Mouse (Mus musculus) frontal cortex, postnatal 14 days (tissue): ENCODE measurements around the gene Gm5890.
"Not testable (repeated sequence)": the region's sequence is repeated elsewhere in the genome, so short reads cannot be mapped to it uniquely, and the experiment has no call there.

ENCODE experiments used
- DNase-seq, 2 experiments: peaks; one replicate each; pipeline ENCODE4 v3.0.0; 2022; ENCODE audit warnings: low spot score in 2 of 2

Gene Gm5890

GRCm38 (mm10) chr7:20262734-20263133 lies at the start of gene Gm5890:
Gene Gm5890, minus strand, starts transcription at chr7:20262834.
- not testable (repeated sequence) for DNase-seq

DNA sequence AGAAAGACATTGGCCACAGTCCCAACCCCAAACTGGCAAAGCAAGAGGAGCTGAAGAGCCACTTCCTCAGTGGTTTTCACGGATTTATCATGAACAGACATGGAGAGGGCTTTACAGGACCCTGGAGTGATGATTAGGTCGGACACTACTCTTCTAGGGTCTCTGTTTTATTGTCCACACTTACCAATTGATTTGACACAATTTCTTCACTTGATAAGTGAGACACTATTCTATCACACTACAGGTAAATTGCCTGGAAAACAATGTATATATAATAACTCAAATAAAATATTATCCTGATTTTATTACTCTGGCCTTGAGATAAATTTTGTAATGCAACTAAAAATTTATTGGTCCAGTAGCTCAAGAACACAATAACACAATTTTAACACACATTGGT lies 28.9 kb downstream of the Gm5890 start, which contains the start of gene Gm4498:
Gene Gm4498, minus strand, starts transcription at position 101 of the 400 bp plus-strand sequence.
- not testable (repeated sequence) for DNase-seq
